Mouse (Mus musculus) spleen, adult 2 months (tissue): ENCODE results near the gene Nsf. TPM values are rescaled to one million over a fixed set of nuclear protein-coding genes. Genes with fewer than 3 reads are reported as not detected.

Source experiments
- DNase-seq, 2 experiments: peaks; one replicate each; pipeline versions ENCODE4 v3.0.0 to v3.0.0-alpha.2; 2012 to 2021; ENCODE audit warnings: low spot score in 2 of 2, low read depth in 1 of 2
- H3K27ac ChIP-seq: fragments of 200-500 bp; 2 replicates; pipeline ENCODE4 v1.5.1; 2012; ENCODE audit warnings: low read length, inconsistent platforms; ENCODE audit not compliant: insufficient read depth
- H3K27me3 ChIP-seq: fragments of 200-500 bp; 2 replicates; pipeline ENCODE4 v1.6.1; 2012; ENCODE audit warnings: mild to moderate bottlenecking, moderate library complexity, low read length, inconsistent platforms; ENCODE audit not compliant: control insufficient read depth, insufficient read depth
- H3K36me3 ChIP-seq: fragments of 200-500 bp; 2 replicates; pipeline ENCODE4 v1.6.1; 2012; ENCODE audit warnings: mild to moderate bottlenecking, low read length, inconsistent platforms; ENCODE audit not compliant: control insufficient read depth, insufficient read depth
- H3K4me1 ChIP-seq: fragments of 200-500 bp; 2 replicates; pipeline ENCODE4 v1.6.1; 2011; ENCODE audit warnings: inconsistent platforms; ENCODE audit not compliant: control insufficient read depth, insufficient read depth, insufficient read length
- H3K4me3 ChIP-seq: fragments of 200-500 bp; 2 replicates; pipeline ENCODE4 v1.5.1; 2011; ENCODE audit warnings: mild to moderate bottlenecking, inconsistent platforms; ENCODE audit not compliant: insufficient read depth, insufficient read length; ENCODE audit errors: extremely low read depth
- CTCF ChIP-seq: fragments of 200-500 bp; IDR thresholded peaks from 2 replicates; pipeline ENCODE4 v1.5.1; 2011; ENCODE audit warnings: mild to moderate bottlenecking, inconsistent platforms; ENCODE audit not compliant: insufficient read depth, insufficient read length, insufficient replicate concordance; ENCODE audit errors: extremely low read depth
- POLR2A ChIP-seq: fragments of 200-500 bp; IDR thresholded peaks from 2 replicates; pipeline ENCODE4 v1.6.1; 2011; ENCODE audit warnings: low read depth, low read length, inconsistent platforms
- WGBS: fragments of 180-500 bp; shearing (Covaris S2); methylation state at CpG from one replicate; pipeline ENCODE4 v1.1.7; 2018; 5-methylcytosine and 5-hydroxymethylcytosine counted together
- polyA plus RNA-seq: library from polyadenylated mRNA; depleted of rRNA; stranded (reverse); fragments of >200 nt; gene quantifications from 2 replicates; pipeline ENCODE4 v1.2.3, GENCODE M21; 2012

Gene Nsf
- polyA plus RNA-seq, 1 experiment: 36.8 TPM

- Histone ChIP-seq H3K36me3 (peaks cover 30% of the 10 kb centered on the region), H3K27me3 (no peaks in the 10 kb centered on the region), H3K27ac (no peak overlapping the region), H3K4me3 (no peak overlapping the region), H3K4me1 (no peaks in the 10 kb centered on the region)
- DNase-seq: no peak
- TF ChIP-seq POLR2A (no peak), CTCF (no peak)
- WGBS: 92% methylated on average over 7 of the region's 7 CpGs
These were observed 88.5 kb downstream of the Nsf start for GRCm38 (mm10) chr11:103865346-103865745.

- Histone ChIP-seq H3K27me3 (no peaks in the 10 kb centered on the region), H3K4me1 (no peaks in the 10 kb centered on the region), H3K4me3 (no peak overlapping the region), H3K27ac (no peak overlapping the region), H3K36me3 (peaks cover 35% of the 10 kb centered on the region)
- DNase-seq: no peak
- TF ChIP-seq POLR2A (no peak), CTCF (no peak)
- WGBS: 94% methylated on average over 4 of the region's 4 CpGs
These were observed 89.4 kb downstream of the Nsf start for GRCm38 (mm10) chr11:103864486-103864885.

DNA sequence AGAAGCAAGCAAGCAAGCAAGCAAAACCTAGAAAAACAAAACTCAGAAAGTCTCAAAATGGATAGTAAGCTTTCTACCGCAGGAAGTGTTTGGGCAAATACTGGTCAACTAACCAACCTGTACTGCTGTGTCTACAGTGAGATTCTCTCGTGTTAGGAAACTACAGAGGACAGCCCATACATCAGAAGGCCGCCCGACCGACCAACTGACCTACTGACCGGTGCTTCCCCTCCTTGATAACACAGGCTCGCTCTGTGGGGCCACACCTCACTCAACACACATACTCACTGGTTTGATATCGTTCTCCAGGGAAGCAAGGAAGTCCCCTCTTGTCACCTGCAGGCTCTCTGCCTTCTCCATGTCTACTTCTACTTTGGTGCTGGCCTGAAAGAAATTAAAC is 90.9 kb downstream of the Nsf start:
- H3K36me3 ChIP-seq: peaks cover 41% of the 10 kb centered on the region
- H3K4me3 ChIP-seq: no peak overlapping the region
- no peaks in the 10 kb centered on the region for H3K4me1 ChIP-seq
- H3K27me3 ChIP-seq: no peaks in the 10 kb centered on the region
- TF ChIP-seq CTCF: no peak
- TF ChIP-seq POLR2A: no peak
- 87% methylated on average over 8 of the region's 8 CpGs for WGBS
- no peak for DNase-seq
- no peak overlapping the region for H3K27ac ChIP-seq

DNA sequence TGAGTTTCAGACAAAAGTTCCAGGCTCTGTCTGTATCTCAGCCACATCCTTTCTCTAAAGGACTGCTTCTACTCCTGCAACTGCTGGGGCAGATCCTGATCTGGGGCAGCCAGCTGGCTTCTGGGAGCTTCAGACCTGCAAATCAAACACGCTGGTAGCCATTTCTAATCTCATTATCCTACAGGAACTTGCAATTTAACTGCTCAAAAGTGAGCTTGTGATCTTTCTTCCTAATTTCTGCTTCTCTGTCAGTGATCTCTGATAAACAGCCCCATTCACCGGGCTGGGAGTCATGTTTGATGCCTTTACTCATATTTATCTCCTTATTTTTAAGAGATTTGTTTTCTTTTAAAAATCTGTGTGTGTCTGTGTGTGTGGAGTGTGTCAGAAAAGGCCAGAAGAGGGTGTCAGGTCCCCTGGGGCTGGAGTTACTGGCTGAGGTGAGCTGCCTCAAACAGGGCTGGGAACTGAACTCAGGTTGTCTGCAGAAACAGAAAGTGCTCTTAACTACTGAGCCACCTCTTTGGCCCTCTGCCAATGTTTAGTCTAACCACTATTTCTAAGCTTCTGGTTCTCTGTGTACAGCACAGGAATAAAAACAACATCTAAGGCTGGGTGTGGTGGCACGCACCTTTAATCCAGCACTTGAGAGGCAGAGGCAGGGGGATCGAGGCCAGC is 93.8 kb downstream of the Nsf start:
- Histone ChIP-seq H3K4me3 (no peak overlapping the region), H3K4me1 (no peaks in the 10 kb centered on the region), H3K36me3 (peaks cover 48% of the 10 kb centered on the region), H3K27me3 (no peaks in the 10 kb centered on the region), H3K27ac (no peak overlapping the region)
- DNase-seq: no peak
- TF ChIP-seq CTCF (no peak), POLR2A (no peak)
- 83% methylated on average over 4 of the region's 4 CpGs for WGBS

DNA sequence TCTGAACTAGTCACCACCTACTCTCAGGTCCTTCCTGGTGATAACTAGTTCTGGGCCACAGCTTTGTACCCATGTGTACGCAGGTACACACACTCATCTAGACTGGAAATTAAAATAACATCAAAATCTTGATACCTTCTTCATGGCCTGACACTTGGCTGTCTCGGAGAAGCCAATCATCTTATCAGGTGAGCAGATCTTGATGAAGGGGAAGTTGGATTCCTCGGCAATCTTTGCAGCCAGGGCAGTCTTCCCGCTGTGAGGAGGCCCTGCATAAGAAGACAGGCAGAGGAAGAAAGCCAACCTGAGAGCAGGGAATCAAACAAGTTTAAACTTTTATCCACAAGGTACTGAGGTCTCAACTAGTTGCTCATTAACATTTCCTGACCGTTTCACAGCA is 95.1 kb downstream of the Nsf start:
- TF ChIP-seq CTCF (no peak), POLR2A (no peak)
- Histone ChIP-seq H3K36me3 (peaks cover 47% of the 10 kb centered on the region), H3K27ac (no peak overlapping the region), H3K27me3 (no peaks in the 10 kb centered on the region), H3K4me3 (no peak overlapping the region), H3K4me1 (no peaks in the 10 kb centered on the region)
- 83% methylated on average over 5 of the region's 5 CpGs for WGBS
- no peak for DNase-seq

DNA sequence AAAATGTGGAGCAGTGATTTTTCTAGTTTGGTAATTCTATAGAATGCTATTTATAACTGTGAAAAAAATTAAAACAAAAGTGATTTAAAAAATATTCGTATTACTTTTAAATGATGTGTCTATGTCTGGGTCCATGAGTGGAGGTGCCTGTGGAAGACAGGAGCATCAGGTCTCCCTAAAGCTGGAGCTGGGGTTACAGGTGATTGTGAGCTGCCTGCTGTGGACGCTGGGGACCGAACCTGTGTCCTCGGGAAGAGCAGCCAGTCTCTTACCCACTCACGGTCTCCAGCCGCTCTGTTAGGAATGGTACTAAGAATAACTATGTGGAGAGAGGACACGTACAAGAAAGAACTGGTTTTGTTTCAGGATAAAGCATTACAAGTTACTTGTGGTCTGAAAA is 97.2 kb downstream of the Nsf start:
- H3K27ac ChIP-seq: no peak overlapping the region
- WGBS: 91% methylated on average over 7 of the region's 7 CpGs
- no peaks in the 10 kb centered on the region for H3K4me1 ChIP-seq
- peaks cover 48% of the 10 kb centered on the region for H3K36me3 ChIP-seq
- no peak for DNase-seq
- TF ChIP-seq POLR2A (no peak), CTCF (no peak)
- no peak overlapping the region for H3K4me3 ChIP-seq
- no peaks in the 10 kb centered on the region for H3K27me3 ChIP-seq

DNA sequence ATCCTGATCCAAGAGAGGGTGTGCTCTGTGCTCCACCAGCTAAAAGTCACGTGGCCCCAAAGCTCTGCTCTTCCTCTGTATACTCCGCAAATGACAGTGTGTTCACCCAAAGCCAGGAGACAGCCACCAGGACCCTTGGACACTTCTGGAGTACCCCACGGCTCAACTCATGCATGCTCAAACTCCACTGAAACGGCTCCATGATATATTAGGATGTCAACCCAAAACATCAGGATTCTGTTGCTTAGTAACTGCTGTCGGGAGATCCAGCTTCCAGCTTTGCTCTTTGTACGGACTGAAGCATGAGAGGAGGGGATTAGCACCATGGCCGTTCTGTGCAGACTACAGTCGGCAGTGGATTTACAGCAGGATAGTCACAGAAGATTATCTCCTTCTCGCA is 99.6 kb downstream of the Nsf start:
- no peaks in the 10 kb centered on the region for H3K27me3 ChIP-seq
- no peak for DNase-seq
- TF ChIP-seq CTCF (no peak), POLR2A (no peak)
- H3K4me3 ChIP-seq: no peak overlapping the region
- WGBS: 89% methylated on average over 9 of the region's 9 CpGs
- no peaks in the 10 kb centered on the region for H3K4me1 ChIP-seq
- no peak overlapping the region for H3K27ac ChIP-seq
- H3K36me3 ChIP-seq: peaks cover 30% of the 10 kb centered on the region

- Histone ChIP-seq H3K27me3 (no peaks in the 10 kb centered on the region), H3K4me3 (no peak overlapping the region), H3K27ac (no peak overlapping the region), H3K4me1 (no peaks in the 10 kb centered on the region), H3K36me3 (peaks cover 24% of the 10 kb centered on the region)
- no peak for TF ChIP-seq CTCF
- no peak for TF ChIP-seq POLR2A
- DNase-seq: no peak
- 83% methylated on average over 10 of the region's 10 CpGs for WGBS
These were observed 100.5 kb downstream of the Nsf start for GRCm38 (mm10) chr11:103853284-103853920.
